Mouse (Mus musculus) kidney, postnatal 0 days (tissue): Measurements from ENCODE around the gene Ilf3. TPM values are rescaled to one million over a fixed set of nuclear protein-coding genes. Genes with fewer than 3 reads are reported as not detected.

ENCODE experiments used
- ATAC-seq: fragments of 200-750 bp; cut with Nextera tagmentation; replicated peaks from 2 replicates; pipeline ENCODE4 v1.8.0; 2017; ENCODE audit warnings: low read depth, moderate number of reproducible peaks, moderate TSS enrichment, moderate library complexity; ENCODE audit not compliant: low FRiP score
- DNase-seq: peaks from one replicate; pipeline ENCODE4 v3.0.0-alpha.2; 2016; ENCODE audit warnings: low spot score
- H3K27ac ChIP-seq: fragments of 300-500 bp; sonication (generic); 2 replicates; pipeline ENCODE4 v1.5.1; 2014; ENCODE audit warnings: mild to moderate bottlenecking
- H3K27me3 ChIP-seq: fragments of 300-500 bp; sonication (generic); 2 replicates; pipeline ENCODE4 v1.6.1; 2014; ENCODE audit warnings: low read length, mixed read lengths; ENCODE audit not compliant: insufficient read depth
- H3K36me3 ChIP-seq: fragments of 300-500 bp; sonication (generic); 2 replicates; pipeline ENCODE4 v1.6.1; 2014; ENCODE audit warnings: low read length, mixed read lengths; ENCODE audit not compliant: insufficient read depth
- H3K4me1 ChIP-seq: fragments of 300-500 bp; sonication (generic); replicated peaks from 2 replicates; pipeline ENCODE4 v1.6.1; 2014; ENCODE audit warnings: antibody characterized with exemption, low read length, mixed read lengths; ENCODE audit not compliant: insufficient read depth
- H3K4me2 ChIP-seq: fragments of 300-500 bp; sonication (generic); 2 replicates; pipeline ENCODE4 v1.6.1; 2014; ENCODE audit warnings: mild to moderate bottlenecking, low read length, moderate library complexity, mixed read lengths
- H3K4me3 ChIP-seq: fragments of 300-500 bp; sonication (generic); replicated peaks from 2 replicates; pipeline ENCODE4 v1.5.1; 2014; ENCODE audit warnings: low read depth, low read length
- H3K9ac ChIP-seq: fragments of 300-500 bp; sonication (generic); 2 replicates; pipeline ENCODE4 v1.6.1; 2014; ENCODE audit warnings: low read depth, low read length
- H3K9me3 ChIP-seq: fragments of 300-500 bp; sonication (generic); replicated peaks from 2 replicates; pipeline ENCODE4 v1.6.1; 2016; ENCODE audit warnings: low read length, inconsistent platforms, mixed read lengths
- CTCF ChIP-seq: IDR thresholded peaks from 2 replicates; pipeline ENCODE4 v1.5.1; 2016; ENCODE audit warnings: antibody characterized with exemption, low read depth, mild to moderate bottlenecking, moderate library complexity
- WGBS: fragments of 180-500 bp; shearing (Covaris S2); extraction: QIAGEN DNeasy Blood & Tissue Kit; methylation state at CpG from one replicate; pipeline ENCODE4 v1.1.7; 2014; 5-methylcytosine and 5-hydroxymethylcytosine counted together
- polyA plus RNA-seq: library from polyadenylated mRNA; unstranded; fragments of >200 nt; fragmentation: Nextera tagmentation; extraction: Ambion mirVana; gene quantifications from 2 replicates; pipeline ENCODE4 v1.2.1, GENCODE M21; 2015

Gene Ilf3
- polyA plus RNA-seq, 1 experiment from 2014 or later: 113 TPM

DNA sequence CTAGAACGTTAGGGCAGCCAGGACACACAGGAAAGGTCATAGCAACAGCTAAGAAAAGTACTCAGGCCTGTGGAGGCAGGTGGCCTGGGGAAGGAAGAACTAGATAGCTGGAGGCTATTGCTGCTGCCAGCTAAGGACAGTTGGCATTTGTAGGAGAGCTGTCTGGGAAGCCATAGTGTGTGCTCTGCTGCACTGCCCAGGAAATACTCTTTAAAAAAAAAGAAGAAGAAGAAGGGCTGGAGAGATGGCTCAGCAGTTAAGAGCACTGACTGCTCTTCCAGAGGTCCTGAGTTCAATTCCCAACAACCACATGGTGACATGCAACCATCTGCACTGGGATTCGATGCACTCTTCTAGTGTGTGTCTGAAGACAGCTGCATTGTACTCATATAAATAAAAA lies 85.8 kb downstream of the Ilf3 start:
- Histone ChIP-seq H3K4me2 (no peak overlapping the region), H3K9me3 (no peaks in the 10 kb centered on the region), H3K4me1 (peaks cover 9% of the 10 kb centered on the region), H3K36me3 (no peaks in the 10 kb centered on the region), H3K9ac (no peak overlapping the region), H3K27ac (no peak overlapping the region), H3K4me3 (no peak overlapping the region), H3K27me3 (no peaks in the 10 kb centered on the region)
- 69% methylated on average over 2 of the region's 2 CpGs for WGBS
- ATAC-seq: no peak
- no peak for TF ChIP-seq CTCF
- no peak for DNase-seq

DNA sequence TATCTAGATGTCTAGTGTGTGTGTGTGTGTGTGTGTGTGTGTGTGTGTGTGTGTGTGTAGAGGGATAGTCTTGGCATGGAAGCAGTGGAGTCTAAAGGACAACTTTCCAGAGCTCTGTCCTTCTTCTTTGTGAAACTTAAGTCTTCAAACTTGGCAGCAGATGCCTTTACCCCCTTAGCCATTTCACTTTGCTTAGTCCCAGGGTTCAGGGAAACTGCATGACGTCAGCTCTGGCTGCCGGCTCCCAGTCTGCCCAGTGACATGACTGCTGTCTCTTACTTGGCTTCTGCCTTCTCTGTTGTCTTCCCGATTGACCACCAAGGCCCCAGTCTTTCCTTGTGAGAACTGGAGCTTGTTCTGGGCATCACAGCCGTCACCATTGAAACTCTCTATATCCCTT lies 86.9 kb downstream of the Ilf3 start:
- no peak overlapping the region for H3K27ac ChIP-seq
- H3K27me3 ChIP-seq: no peaks in the 10 kb centered on the region
- H3K4me2 ChIP-seq: no peak overlapping the region
- peaks cover 9% of the 10 kb centered on the region; the same call in 1 of the 2 replicates for H3K36me3 ChIP-seq
- no peak for TF ChIP-seq CTCF
- H3K9ac ChIP-seq: no peak overlapping the region
- no peak for DNase-seq
- no peak overlapping the region for H3K4me3 ChIP-seq
- H3K4me1 ChIP-seq: peaks cover 9% of the 10 kb centered on the region
- no peaks in the 10 kb centered on the region for H3K9me3 ChIP-seq
- WGBS: 80% methylated on average over 4 of the region's 4 CpGs
- ATAC-seq: no peak

Other genes starting within 250 kb of the Ilf3 start
- gene Tyk2, start 236.6 kb upstream of the Ilf3 start, polyA plus RNA-seq: 8.6 and 9.4 TPM in 2 replicates
- gene Cdc37, start 217.9 kb upstream of the Ilf3 start, polyA plus RNA-seq: 256 and 271 TPM in 2 replicates
- 8.2 and 8.3 TPM in 2 replicates for gene Pde4a, start 202.2 kb upstream of the Ilf3 start, polyA plus RNA-seq
- 49.3 and 50.8 TPM in 2 replicates for gene Keap1, start 128.5 kb upstream of the Ilf3 start, polyA plus RNA-seq
- gene S1pr5, start 119.4 kb upstream of the Ilf3 start, polyA plus RNA-seq: 0.11 TPM in 1 of 2 replicates, not detected in the other
- 51.7 and 52.9 TPM in 2 replicates for gene Atg4d, start 102.6 kb upstream of the Ilf3 start, polyA plus RNA-seq
- gene Kri1, start 79.9 kb upstream of the Ilf3 start, polyA plus RNA-seq: 8.7 and 10.6 TPM in 2 replicates
- gene Cdkn2d, start 76.5 kb upstream of the Ilf3 start, polyA plus RNA-seq: 31.4 and 37.8 TPM in 2 replicates
- gene Ap1m2, start 55.5 kb upstream of the Ilf3 start, polyA plus RNA-seq: 57.3 and 63.0 TPM in 2 replicates
- gene Slc44a2, start 47.2 kb upstream of the Ilf3 start, polyA plus RNA-seq: 76.5 and 80.5 TPM in 2 replicates
- gene Qtrt1, start 44.0 kb downstream of the Ilf3 start, polyA plus RNA-seq: 41.1 and 42.0 TPM in 2 replicates
- 68.0 and 68.9 TPM in 2 replicates for gene Dnm2, start 57.0 kb downstream of the Ilf3 start, polyA plus RNA-seq
- gene Tmed1, start 142.4 kb downstream of the Ilf3 start, polyA plus RNA-seq: 128 and 131 TPM in 2 replicates
- gene AB124611, start 158.3 kb downstream of the Ilf3 start, polyA plus RNA-seq: 2.3 and 2.6 TPM in 2 replicates
- gene Carm1, start 179.0 kb downstream of the Ilf3 start, polyA plus RNA-seq: 23.7 and 26.3 TPM in 2 replicates
- gene Timm29, start 224.9 kb downstream of the Ilf3 start, polyA plus RNA-seq: 28.1 and 29.2 TPM in 2 replicates
- gene Yipf2, start 225.0 kb downstream of the Ilf3 start, polyA plus RNA-seq: 30.2 and 31.6 TPM in 2 replicates
- 41.7 and 46.0 TPM in 2 replicates for gene Smarca4, start 248.3 kb downstream of the Ilf3 start, polyA plus RNA-seq